Mouse (Mus musculus): Measurements from ENCODE around the gene 4931440F15Rik.
"Not testable (repeated sequence)": the region's sequence is repeated elsewhere in the genome, so short reads cannot be mapped to it uniquely, and the experiment has no call there.

The 4931440F15Rik gene

DNA sequence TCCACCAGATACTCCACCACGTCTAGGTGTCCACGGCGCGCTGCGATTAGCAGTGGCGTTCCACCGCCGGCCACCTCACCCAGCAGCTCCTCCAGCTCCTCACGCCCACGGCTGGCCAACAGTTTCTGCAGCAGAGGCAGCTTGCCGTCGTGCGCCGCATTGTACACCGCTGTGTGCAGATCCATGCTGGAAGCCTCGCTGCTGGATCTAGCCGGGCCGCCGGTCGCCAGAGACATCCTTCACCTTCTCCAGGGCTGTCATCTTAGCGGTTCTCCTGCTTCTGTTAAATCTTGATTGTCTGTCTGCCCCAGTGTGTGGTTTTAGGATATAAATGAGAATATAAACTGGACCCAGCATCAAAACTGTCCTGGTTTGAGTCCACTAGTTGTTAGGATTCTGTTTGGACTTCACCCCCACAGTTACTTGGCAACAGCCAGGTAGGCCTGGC, at the start of gene 4931440F15Rik:
Gene 4931440F15Rik, minus strand, starts transcription at position 398 of the 448 bp plus-strand sequence.
- DNase-seq: not testable (repeated sequence)

DNA sequence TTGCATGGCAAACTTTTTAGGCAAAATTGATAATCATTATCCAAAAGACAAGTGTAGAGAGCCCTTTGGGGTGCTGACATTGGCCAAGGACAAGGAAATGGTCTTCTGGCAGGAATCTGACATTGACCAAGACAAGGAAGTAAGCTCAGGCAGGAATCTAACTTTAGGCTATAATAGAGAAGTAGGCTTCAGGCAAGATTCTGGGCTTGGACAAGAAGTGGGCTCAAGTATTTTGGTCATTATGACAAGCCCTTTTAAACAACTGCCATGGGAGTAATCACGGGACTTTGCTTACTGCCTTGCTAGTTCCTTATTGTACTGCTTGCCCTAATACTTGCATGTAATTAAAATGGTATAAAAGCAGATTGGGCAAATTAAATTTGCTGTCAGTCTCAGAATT, 49.3 kb upstream of the 4931440F15Rik start:
- DNase-seq: not testable (repeated sequence)

DNA sequence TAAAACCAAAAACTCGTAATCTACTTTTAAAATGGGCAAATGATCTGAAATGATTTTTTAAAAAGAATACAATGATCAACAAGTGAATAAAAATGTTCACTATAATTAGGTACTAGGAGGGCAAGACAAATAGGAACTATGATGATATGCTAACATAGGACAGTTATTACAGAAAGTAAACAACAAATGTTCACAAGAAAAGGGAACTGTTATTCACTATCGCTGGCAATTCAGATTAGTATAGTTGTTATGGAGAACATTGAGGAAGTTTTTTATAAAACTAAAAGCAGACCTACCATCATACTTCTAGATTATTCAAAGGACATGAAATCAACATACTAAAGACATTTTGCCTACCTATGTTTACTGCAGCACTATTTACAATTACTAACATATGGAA, 44.7 kb upstream of the 4931440F15Rik start:
- DNase-seq: no peak

DNA sequence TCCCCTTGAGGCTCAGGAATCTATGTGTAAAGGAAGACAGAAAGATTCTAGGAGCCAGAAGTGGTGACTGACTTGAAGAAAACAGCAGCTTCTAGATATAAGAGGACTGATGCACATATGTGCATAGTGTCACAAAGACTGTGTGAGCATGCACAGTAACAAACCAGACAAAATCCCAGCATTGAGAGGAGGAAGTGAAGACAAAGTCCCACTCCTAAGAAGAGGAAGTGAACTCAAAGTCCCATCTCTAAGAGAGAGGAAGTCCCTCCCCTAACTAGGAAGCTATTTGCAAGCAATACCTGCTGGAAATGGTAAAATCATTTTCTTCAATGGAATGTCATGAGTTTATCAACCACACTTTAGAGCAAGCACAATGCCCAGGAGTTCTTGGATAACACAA, 38.8 kb upstream of the 4931440F15Rik start:
- DNase-seq: no peak

DNA sequence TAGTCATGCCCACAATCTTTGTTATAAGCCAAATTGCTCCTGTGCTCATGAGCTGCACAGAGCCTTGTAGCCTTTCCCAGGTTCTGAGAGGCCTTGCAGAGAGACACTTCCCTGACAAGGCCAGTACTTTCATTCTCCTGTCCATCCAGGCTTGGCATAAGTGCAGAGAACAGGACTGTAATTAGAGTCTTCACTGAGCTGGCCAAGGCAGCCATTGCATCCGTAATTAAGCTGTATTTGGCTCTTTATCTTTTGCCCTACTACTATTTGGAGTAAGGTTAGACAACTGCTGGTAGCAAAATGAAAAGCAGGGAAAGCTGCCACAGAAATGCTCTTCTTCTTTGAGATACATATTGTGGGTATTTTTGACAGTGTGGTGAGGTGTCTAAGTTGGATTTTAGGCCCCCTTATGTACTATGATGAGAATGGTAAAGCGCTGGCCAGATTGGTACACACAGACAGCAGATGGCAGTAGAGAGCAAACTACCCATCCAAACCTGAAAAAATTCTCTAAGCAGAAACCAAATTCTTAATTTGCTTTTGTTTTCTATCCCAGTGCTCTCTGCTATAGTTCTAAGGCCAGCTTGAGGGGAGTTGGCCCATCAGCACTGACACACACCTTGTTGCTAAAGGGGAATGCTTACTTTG, 36.4 kb upstream of the 4931440F15Rik start:
- DNase-seq: peak; percentile 44

DNA sequence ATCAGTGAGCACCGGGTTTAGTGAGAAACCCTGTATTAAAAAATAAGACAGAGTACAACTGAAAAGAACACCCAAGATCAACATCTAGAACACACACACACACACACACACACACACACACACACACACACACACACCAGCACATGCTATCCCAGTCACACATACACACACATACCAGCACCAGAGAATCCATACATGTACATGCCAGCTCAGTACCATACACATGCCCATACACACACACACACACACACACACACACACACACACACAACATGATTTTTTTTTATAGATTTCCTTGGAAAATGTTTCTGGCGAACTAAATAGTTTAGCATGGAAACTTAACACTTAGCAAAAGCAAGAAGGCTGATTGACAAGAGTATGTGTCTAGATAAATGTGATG, 35.6 kb upstream of the 4931440F15Rik start:
- no peak for DNase-seq

DNA sequence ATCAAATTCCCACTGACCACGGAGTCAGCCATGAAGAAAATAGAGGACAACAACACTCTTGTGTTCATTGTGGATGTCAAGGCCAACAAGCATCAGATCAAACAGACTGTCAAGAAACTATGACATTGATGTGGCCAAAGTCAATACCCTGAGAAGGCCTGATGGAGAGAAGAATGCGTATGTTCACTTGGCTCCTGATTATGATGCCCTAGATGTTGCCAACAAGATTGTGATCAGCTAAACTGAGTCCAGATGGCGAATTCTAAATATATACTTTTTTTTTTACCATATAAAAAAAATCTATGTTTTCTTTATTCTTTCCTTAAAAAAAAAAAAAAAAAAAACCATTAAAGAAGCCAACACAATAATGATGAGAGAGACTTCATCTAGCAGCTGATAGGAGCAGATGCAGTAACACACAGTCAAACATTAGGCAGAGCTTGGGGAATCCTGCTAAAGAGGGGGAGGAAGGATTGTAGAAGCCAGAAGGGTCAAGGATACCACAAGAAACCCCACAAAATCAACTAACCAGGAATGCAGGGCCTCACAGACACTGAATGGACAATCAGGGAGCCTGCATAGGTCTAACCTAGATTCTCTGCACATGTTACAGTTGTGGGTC, 15.2 kb upstream of the 4931440F15Rik start:
- DNase-seq: no peak

DNA sequence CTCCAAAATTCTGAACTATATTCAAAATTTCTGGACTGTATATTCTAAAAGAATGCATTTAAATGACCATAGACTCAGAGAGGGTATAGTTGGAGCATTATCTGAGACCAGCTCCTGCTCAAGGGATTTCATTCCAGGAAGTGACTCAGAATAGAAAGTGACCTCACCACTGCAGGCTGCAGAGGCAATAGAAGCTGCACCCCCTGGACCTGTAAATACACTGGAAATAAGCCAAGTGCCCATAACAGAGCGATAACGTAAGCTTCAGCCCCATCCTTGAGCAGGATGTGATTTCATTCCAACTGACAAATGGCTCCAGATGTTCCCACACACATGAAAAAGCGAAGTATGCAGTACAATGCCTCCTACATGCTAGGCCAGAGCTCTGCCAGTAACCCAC, 14.3 kb upstream of the 4931440F15Rik start:
- DNase-seq: no peak

DNA sequence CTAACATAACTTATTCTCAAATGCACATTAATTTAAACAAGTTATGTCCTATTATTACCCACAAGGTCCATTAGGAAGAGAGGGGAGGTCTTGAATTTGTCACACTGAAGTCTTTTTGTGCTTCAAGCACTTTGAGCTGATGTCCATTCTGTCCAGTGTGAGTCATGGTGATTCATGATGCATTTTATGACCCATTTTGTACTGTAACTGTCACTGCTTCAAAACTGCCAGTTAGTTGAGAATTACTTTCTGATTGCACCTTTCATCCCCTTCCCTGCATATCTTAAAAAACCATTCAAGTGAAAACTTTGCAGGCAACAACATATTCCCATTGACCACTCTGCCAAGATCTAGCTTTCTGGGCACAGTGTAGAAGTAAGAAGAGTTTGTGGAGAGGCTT, 11.6 kb upstream of the 4931440F15Rik start:
- DNase-seq: no peak

DNA sequence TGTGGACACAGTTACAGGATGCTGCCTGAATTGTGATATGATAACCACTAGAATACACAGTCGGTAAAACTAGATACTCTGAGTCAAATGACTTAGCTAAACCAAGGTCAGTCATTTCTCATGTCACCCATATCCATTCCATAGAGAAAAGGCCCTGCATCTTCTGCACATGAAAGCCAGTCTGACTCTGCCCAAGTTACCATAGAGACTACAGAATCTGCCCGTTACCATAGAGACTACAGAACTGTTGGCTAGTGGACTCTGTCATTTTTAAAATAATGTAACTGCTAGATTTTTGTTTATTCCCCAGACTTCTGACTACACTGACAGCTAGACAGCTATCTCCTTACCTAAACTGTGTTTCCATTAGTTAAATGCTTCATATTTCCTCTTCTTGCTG, 2.3 kb upstream of the 4931440F15Rik start:
- no peak for DNase-seq

DNA sequence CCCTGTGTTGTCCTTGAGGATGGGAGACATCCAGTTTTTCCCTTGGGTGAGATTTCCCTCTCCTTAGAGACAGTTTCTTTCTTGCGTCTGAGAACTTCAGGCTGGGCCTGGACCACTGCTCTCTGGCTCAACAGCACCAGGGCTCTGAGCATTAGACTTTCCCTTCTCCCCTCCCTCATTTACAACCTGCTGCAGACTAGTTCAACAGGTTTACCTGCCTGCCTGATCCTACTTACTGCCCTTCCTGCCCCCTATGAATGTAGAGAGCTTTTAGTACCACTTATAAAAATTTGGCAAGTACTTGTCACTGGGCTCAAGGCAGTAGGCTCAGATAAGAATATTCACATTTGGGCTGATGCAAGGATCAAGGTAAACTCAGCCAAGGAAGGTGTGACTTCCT, 533 bp upstream of the 4931440F15Rik start:
- no peak for DNase-seq

DNA sequence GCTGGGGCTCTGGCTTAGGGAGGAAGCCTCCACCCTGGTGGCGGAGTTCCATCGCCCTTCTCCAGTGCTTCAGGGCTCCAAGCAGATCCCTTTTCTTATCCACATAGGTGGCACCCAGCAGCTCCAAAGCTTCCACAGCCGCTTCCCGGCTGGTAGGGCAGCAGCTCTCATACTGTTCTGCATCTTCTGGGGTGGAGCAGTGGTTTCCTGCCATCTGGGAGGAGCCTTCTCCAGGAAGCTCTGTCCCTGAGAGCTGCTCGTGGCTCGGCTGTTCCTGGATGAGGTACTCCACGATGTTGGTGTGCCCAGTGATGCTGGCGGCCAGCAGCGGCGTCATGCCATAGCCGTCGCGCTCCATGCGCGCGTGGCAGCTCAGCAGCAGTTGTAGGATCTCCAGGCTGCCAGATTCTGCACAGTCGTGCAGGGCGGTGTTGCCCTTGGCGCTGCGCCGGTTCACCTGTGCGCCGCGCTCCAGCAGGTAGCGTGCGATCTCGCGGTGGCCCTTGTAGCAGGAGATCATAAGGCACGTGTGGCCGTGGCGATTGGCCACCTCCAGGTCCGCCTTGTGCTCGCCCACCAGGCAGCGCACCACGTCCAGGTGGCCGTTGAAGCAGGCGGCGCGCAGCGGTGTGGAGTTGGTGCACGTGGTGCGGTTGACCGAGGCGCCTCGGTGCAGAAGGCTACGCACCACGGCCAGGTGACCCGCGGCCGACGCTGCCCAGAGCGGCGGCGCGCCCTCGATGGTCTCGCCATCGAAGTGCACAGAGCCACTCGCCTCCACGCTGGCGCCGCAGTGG, 796 bp downstream of the 4931440F15Rik start:
- DNase-seq: not testable (repeated sequence)

DNA sequence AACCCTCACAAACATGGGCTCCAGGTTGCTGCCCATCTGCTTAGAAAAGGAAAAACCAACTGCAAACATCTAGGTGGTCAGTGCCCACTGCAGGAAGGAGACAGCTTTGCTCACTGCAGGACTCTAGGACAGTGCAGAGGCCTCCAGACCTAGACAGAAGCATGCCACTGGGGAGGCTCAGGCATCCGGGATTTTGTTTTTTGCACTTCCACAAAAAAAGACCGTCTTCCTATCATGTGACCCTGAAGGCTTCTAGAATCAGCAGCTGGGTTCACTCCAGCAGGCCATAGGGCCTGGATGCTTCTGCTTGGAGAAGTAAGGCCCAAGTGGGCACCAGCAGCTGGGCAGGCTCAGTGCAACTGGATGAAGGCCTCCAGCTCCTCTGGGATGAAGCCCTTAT, 2.3 kb downstream of the 4931440F15Rik start:
- no peak for DNase-seq

DNA sequence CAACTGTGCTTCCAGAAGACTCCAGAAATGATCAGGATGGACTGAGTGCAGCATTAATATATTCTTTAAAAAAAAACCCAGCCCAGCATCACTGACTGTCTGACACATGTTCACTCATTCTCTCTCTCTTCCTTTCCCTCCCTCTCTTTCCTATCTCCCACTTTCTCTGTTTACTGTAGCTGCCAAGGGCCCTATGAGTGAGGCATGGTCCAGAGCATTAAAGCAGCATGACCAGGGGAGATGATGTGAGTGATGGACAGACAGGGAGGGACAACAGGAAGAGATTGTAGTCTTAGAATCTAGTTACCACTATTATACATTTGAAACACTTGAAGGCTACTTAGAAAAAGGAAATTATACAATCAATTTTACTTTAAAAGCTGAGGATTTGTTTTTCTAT, 9.8 kb downstream of the 4931440F15Rik start:
- DNase-seq: no peak

DNA sequence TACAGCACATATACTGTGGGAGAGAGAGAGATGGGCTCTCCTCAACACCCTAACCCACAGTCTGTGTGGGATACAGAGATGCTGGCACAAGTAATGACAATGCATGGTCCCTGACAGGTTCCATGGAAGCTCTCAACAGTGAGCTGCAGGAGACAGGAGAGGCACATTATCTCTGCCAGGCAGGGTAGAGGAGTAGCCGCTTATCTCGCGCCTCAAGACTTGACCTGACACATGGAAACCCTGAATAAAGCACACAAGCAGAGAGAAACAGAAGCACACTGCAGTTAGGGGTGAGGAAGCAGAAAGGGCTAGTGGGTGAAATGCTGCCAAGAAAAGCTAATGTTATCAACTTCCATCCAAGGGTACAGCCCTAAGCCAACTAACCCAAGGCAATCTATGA, 10.2 kb downstream of the 4931440F15Rik start:
- DNase-seq: no peak

DNA sequence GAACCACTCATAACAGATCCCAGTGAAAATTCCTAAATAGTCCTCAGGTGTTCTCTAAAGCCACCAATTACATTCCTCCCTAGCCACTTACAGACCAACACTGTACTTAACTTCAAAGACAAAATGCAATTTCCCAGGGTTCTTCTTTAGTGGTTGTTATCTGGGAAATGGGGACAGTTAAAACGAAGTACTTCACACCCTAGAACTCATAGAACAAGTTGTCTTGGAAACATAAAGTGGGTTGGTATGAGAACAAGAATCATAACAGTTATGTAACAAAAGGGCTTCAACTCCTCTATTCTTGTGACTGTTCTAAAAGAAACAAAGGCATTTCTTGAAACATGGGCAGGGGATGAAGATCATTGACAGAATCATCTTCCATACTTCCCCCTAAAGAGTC, 12.2 kb downstream of the 4931440F15Rik start:
- DNase-seq: no peak

DNA sequence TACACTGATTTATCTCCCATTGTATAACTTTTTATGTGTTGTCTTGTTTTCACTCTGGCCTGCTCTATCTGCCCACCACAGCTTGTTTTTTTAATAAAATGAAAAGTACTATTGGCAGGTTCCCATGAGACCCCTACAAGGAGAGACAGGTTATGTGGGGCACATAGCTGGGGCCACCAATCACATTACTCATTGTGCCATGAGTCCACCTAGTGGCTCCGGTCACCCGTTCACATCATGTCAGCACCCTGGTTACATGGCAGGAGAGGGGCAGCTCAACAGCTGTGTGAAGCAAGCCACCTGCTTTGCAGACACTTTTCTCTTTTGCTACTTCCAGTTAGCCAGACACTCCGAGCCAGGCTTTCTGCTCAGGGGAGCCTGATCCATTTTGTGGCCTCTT, 13.0 kb downstream of the 4931440F15Rik start:
- no peak for DNase-seq

DNA sequence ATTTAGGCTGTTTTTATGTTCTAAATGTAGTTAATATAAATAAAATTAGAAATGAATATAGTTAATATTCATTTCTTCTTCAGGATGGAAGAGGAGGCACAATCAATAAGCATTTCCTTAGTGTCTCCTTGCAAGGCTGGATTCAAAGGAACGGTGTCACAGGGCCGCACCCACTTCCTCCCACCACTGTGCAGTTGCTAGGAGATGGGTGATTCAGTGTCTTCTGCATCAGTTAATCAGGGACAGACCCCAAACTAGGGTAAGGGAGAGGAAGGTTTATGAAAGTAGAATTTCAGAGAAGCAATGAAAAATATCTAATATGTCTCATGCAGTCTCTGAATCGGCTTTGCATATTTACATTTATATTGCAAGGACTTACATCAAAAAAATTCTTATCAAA, 15.1 kb downstream of the 4931440F15Rik start:
- DNase-seq: no peak

DNA sequence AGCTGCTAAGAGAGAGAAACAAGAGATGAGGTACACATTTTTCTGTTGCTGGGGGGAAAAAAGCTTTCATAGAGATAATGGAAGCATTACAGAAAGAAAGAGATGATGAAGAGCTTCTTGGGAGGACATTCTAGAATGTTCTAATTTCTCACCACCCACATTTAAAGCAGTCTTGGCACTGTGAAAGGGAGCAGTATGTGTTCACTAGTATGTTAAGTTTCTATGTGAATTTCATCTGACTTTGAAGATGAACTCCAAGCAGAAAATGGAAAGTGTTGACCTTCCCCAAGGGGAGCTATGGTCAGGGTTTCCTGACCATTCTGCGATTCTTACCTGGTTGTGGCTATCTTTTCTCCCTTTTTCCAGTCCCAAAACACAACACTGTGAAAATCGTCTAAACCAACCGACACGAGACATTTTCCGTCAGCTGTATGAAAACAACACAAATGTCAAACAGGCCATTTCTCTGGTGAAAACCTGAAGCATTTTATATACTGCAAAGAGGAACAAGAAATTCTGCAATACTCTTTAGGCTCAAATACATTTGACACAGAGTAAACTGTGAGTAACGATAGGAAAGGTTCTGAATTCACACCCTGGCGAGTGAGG, 16.4 kb downstream of the 4931440F15Rik start:
- DNase-seq: no peak

DNA sequence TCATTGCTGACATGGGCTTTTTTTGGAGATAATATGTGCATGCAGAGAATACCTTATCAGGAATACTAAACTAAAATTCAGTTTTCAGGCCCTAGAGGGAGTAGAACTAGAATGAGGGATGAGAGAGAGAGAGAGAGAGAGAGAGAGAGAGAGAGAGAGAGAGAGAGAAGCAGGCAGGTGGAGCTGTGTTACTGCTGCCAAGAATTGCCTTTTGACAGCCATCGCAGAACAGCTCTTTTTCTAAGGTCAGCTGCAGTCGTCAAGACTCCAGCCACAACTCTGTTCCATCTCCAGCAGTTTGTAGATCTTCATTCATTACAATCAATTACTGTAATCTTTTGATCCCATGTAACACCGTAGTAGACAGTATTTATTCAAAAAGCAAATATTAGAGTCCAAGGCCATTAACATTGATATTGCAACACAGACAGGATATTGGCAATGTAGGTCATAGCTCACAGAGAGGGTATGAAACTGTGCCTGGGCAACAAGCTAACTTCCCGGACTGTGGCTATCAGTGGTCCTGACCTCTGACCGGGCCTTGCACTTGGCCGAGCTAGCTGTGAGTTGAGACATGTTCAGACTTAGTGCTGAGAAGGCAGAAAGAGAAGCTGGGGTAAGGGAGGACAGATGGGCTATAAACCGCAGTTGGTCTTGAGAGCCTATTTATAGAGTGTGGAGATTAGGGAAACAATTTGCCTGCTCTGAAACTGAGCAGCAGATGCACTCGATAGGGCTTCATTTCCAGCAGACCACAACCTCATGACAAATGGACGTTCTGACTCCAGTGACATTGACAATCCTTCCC, 17.1 kb downstream of the 4931440F15Rik start:
- peak; percentile 82 for DNase-seq

DNA sequence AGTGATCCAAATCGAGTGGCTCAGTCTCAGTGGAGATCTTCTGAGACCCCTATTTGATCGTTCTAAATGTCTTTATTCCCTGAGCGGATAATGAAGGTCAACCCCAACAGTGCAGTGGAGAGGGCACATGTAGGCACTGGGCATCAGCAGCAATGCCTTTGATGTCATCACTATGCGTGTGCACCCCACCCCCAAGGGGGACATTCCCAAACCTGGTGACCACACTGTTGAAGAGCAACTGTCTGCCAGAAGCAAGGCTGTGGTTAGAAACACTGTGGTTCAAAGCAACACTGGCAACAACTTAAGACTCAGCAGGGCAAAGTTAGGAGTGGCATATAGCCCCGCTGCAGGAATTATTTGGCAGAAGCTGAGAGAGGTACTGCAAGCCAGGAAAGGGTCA, 18.1 kb downstream of the 4931440F15Rik start:
- DNase-seq: no peak

Data from cerebellum, adult 9-10 months (tissue).